Mouse (Mus musculus): Measurements from ENCODE around the gene Ranbp2.

DNA sequence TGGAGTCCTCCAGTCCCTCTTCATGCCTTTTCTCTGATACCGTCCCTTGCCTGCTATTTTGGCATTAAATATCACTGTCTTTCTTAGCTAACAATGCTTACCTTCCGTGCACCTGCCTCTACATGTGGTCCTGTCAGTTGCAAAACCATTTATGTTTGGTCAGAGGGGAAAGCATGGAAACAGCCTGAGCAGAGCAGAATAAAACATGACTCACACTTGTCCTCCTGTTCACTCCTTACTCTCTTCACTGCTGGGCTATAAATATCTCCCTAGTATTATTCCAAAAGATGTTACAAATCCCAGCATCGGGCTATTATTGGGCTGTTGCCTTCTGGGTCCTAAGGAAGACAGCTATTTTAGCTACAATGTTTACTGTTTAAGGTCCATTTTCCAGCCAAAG is 44.9 kb upstream of the Ranbp2 start:
- TF ChIP-seq GATA1 (IDR thresholded peaks at IDR 0.05; ENCODE audit: borderline replicate concordance, low read length) (no peak), FLI1 (IDR thresholded peaks at IDR 0.05; ENCODE audit: low read length) (no peak)

Measured in megakaryocyte, embryonic 14.5 days (primary cell).